Mouse (Mus musculus) megakaryocyte progenitor cell, adult 5-6 weeks (primary cell): ENCODE data around the gene Mecr. TPM values are rescaled to one million over a fixed set of nuclear protein-coding genes. Genes with fewer than 3 reads are reported as not detected.

ENCODE experiments used
- total RNA-seq, 2 experiments: library from RNA; stranded (forward) in 1 of 2; stranded (reverse) in 1 of 2; fragments of 157-497, 149-512 nt in 1 of 2; fragments of 200-1000 nt in 1 of 2; gene quantifications; 2 replicates each; pipeline versions ENCODE4 v1.2.3 to v1.2.4; 2015 to 2017

The Mecr gene
- total RNA-seq, 2 experiments from 2014 or later = 26.0 to 41.9 TPM

Other genes with a start within 250 kb of the Mecr start
- gene Ptpru, start 5.2 kb upstream of the Mecr start, total RNA-seq (2015) = 11.2 and 16.7 TPM in 2 replicates
- gene Ptpru, start 5.2 kb upstream of the Mecr start, total RNA-seq (2017) = 3.4 and 4.0 TPM in 2 replicates
- 36.1 and 42.4 TPM in 2 replicates for gene Srsf4, start 30.1 kb downstream of the Mecr start, total RNA-seq (2015)
- 58.2 and 86.6 TPM in 2 replicates for gene Srsf4, start 30.1 kb downstream of the Mecr start, total RNA-seq (2017)
- gene Tmem200b, start 78.3 kb downstream of the Mecr start, total RNA-seq (2015) = not detected in 2 replicates
- gene Tmem200b, start 78.3 kb downstream of the Mecr start, total RNA-seq (2017) = not detected in 2 replicates
- 0.07 and 0.34 TPM in 2 replicates for gene Gm10300, start 231.2 kb downstream of the Mecr start, total RNA-seq (2015)
- 0.50 and 0.61 TPM in 2 replicates for gene Gm10300, start 231.2 kb downstream of the Mecr start, total RNA-seq (2017)
- gene Epb41, start 231.9 kb downstream of the Mecr start, total RNA-seq (2015) = 42.5 and 53.5 TPM in 2 replicates
- 49.7 and 78.9 TPM in 2 replicates for gene Epb41, start 231.9 kb downstream of the Mecr start, total RNA-seq (2017)